Mouse (Mus musculus) left cerebral cortex, postnatal 14 days (tissue): ENCODE measurements around the gene Gadl1. TPM values are rescaled to one million over a fixed set of nuclear protein-coding genes. Genes with fewer than 3 reads are reported as not detected.
A peak's percentile ranks its signal among the peaks of the same experiment; 100 is the strongest.

Experiments used
- DNase-seq, 2 experiments: peaks; one replicate each; pipeline ENCODE4 v3.0.0; 2021 to 2022; ENCODE audit warnings: low spot score in 2 of 2, mixed read lengths in 1 of 2
- intact Hi-C: fragments of 180-260 bp; cut with DNase I; formaldehyde crosslinking; loops from one replicate; pipeline ENCODE4 v1.15.1; 2025
- long read RNA-seq, 2 experiments: library from polyadenylated mRNA; stranded (forward); transcript quantifications; one replicate each; pipeline ENCODE4 v2.0.0; 2021
- total RNA-seq, 2 experiments: library from RNA; stranded (reverse); gene quantifications; 2 replicates each; pipeline ENCODE4 v1.2.3; 2021

Gene Gadl1
- total RNA-seq, result under 1 TPM; 0.40 to 0.62 TPM
- long read RNA-seq, experiment 1, partial matches to known transcripts, result 0 of 1 reads
- long read RNA-seq, experiment 1, other reads (novel, unspliced or antisense), result 1 of 1 reads
- long read RNA-seq, experiment 2, result 0 reads

DNA sequence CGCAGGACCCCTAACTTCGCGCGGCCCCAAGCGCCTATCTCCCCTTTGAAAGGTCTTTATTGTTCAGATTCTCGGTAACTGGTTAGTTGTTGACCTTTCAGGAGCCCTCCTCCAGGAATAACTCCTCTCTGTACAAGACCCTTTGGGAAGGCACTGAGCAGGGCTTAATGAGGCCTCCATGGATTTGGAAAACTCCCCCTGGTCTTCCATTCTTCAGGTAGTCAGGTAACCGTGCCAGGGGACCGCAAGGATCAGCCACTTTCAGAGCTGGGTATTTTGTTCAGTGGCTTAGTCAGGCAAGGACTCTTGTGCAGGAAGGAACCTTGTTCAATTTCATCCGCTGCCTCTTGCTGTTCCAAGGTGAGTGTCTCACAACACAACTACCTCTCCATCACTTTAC lies at the start of gene Gadl1:
Gene Gadl1 (plus strand): TSS at position 301 of the 400 bp plus-strand sequence.
- intact Hi-C loops, result no loop called here
- no peak for DNase-seq

DNA sequence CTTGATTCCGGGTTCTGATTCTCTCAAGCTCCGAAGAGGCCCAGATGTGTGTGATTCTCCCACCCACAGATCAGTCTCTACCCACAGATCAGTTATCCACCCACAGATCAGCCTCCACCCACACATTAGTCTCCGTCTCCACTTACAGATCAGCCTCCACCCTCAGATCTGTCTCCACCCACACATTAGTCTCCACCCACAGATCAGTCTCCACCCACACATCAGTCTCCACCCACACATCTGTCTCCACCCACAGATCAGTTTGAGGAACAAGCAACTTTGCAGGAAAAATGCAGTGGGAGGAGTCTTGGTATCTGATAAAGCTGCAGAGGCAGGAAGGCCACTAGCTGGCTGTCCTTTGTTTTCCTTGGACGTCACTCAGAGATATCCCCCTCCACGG lies 46.5 kb upstream of the Gadl1 start:
- intact Hi-C loops, result no loop called here
- no peak for DNase-seq

GRCm38 (mm10) chr9:115863326-115863725 lies 45.9 kb upstream of the Gadl1 start:
- DNase-seq, result no peak
- intact Hi-C loops, result no loop called here

GRCm38 (mm10) chr9:115867277-115867676 lies 42.0 kb upstream of the Gadl1 start:
- intact Hi-C loops, result no loop called here
- peak; percentile 11 to 12 for DNase-seq

DNA sequence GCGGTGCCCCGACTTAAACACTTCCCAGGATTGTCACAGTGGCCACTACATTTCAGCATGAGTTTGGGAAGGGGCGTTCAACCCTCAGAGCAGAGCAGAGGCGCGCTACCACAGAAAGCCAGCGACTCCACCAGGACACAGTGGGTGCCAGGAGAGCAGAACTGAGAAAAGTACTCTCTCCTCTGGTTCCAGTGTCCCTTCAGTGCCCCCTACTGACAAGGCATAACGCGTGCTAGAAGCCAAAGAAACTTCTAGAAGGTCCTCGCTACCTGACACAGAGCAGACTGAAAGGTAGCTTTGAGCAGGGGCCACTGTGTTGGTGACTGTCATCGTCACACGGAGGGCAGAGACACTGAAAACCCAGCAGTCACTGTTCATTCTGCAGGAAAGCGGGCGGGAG lies 39.1 kb upstream of the Gadl1 start:
- peak in 1 of 2 experiments; percentile 39 for DNase-seq
- intact Hi-C loops, result loop anchor here (10.0 kb wide), 1 partner anchor 165 kb away; no protein-coding TSS in a partner anchor

GRCm38 (mm10) chr9:115870640-115871039 lies 38.6 kb upstream of the Gadl1 start:
- intact Hi-C loops, result loop anchor here (10.0 kb wide), 1 partner anchor 164 kb away; no protein-coding TSS in a partner anchor
- DNase-seq, result no peak

DNA sequence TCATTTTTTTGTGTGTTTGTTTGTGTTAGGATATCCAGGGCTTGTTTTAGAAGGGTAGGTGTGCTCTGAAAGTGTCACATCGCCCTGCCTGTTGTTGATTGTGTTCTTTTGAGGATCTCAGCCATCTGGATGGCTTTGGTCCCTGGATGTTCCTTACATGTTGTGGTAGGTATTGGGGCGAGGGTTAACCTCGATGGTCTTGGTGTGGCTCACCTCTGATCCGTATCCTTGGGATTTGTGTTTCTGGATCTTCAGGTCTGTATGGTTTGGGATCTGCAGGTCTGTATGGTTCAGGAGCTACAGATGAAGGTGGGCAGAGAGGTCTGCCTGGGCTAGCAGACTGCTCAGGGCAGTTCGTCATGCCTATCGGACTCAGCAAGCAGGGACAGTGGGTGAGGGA lies 28.8 kb upstream of the Gadl1 start:
- DNase-seq, result no peak
- intact Hi-C loops, result no loop called here

DNA sequence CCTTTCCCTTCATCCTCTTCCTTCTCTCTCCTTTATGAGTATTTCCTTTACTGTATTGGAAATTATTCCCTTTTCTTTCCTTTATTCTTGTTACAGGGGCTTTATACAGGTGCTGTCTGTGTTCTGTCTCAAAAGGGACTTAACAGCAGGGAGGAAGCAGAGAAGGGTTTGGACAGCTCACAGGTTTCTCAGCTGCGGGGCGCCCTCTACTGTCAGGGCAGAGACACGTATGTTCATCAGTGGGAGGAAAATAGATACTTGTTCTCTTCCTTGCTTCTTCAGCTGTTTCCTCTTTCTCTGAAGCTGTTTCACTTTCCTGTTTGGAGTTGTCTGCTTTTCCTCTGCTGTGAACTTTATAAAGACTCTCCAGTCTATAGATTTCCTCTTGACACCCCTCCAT lies 28.1 kb upstream of the Gadl1 start:
- intact Hi-C loops, result no loop called here
- no peak for DNase-seq

DNA sequence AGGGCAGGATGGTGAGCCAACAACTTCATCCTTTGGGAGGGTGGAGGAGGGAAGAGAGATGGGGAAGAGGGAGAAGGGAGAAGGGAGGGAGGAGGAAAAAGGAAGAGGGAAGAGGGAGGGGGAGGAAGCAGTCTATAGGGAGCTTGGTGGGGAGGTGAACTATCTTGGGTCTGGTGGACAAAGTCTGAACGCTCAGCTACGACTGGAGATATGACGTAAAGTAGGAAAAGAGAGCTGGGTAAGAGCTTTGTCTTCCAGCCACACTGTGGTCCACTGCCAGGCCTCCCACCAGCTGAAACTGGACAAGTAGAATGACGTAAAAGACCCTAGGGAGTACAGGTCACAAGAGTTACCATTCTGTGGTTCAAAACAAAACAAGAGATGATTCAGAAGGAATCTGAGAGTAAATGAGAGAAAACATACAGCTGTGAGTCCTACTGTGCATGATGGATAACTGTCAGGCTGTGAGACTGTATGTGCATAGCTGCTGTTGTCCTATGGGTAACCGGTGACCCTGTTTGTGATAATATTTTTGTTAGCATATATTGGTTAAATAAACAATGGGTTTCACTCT lies 26.5 kb upstream of the Gadl1 start:
- intact Hi-C loops, result no loop called here

GRCm38 (mm10) chr9:115883413-115883812 lies 25.8 kb upstream of the Gadl1 start:
- intact Hi-C loops, result no loop called here
- no peak for DNase-seq

More for the DNA sequence above, 26.5 kb upstream of the Gadl1 start:
- DNase-seq, result no peak

DNA sequence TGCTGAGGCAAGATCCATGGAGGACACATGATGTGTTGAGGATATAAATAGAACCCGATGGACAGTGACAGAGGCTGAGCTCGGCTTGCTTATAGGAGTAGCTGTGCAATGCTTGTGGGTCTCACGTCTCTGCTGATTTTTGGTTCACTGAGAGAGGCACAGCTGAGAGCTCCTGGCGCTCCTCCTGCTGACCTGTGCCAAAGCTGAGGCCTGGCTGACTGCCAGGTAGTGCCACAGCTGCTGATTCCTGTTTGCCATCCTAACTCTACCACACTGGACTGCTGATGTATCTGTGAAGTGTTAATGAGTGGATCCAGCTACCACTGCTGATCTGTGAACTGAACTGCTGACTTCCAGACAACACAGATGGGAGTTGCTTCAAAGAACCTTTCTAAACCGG lies 21.7 kb upstream of the Gadl1 start:
- DNase-seq, result no peak
- intact Hi-C loops, result no loop called here

- intact Hi-C loops, result no loop called here
Observed at GRCm38 (mm10) chr9:115893131-115893530, 16.1 kb upstream of the Gadl1 start.

DNA sequence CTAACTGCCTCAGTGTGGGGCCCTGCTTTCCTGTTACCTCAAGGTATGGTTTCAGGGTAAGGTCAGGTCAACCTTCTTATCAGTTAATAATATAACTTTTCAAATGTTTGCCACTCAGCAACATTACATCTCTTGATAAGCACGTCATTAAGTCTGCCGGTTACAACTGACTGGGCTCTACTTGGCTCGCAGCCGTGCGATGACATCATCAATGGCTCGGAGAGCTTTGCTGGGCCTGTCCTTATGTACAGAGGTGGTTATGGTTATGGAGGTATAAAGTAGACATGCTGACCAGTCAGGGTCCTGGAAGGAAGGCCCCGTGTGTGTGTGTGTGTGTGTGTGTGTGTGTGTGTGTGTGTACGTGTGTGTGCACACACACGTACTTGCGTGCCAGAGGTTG lies 15.3 kb upstream of the Gadl1 start:
- DNase-seq, result no peak
- intact Hi-C loops, result no loop called here

More at GRCm38 (mm10) chr9:115893131-115893530, 16.1 kb upstream of the Gadl1 start:
- DNase-seq, result no peak

GRCm38 (mm10) chr9:115908325-115908724 lies 930 bp upstream of the Gadl1 start:
- intact Hi-C loops, result no loop called here
- no peak for DNase-seq

DNA sequence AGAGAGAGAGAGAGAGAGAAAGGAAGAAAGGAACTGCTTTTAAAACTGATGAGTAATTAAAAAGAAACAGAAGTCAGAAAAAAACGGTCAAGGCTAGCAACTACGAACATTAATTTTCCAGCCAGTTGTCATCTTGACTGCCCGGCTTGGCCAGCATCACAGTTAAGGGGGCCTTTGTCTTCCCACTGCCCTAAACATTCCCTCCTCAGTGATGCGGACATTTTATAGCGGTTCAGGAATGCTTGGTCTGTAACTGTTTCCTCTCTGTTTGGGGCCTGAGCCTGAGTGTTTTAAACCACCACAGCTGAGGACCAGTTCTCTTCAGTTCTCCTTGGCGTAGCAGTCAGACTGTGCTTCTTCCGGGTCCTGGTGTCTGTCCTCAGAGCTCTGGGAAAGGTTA lies 4.8 kb downstream of the Gadl1 start:
- intact Hi-C loops, result no loop called here

GRCm38 (mm10) chr9:115915586-115916270 lies 6.5 kb downstream of the Gadl1 start:
- intact Hi-C loops, result no loop called here

More for the DNA sequence above, 4.8 kb downstream of the Gadl1 start:
- no peak for DNase-seq

DNA sequence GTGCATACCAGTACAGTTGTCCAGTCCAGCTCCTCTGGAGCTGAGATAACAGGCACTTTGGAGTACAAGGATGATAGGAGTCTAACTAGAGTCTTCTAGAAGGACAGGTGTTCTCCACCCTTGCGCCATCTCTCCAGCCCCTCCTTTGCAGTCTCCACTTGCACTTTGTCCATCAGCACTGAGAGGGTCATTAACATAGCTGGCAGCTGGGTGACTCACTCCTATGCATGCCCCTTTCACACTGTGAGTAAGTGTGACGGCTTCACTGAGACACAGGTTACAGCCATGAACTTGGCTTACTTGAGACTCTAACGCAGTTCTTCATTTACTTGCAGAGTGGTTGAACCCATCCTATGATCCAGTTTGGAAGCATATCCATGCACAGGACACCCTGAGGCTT lies 10.5 kb downstream of the Gadl1 start:
- DNase-seq, result no peak
- intact Hi-C loops, result no loop called here

More at GRCm38 (mm10) chr9:115915586-115916270, 6.5 kb downstream of the Gadl1 start:
- DNase-seq, result peak in 1 of 2 experiments; percentile 33

- intact Hi-C loops, result no loop called here
- DNase-seq, result no peak
Observed at GRCm38 (mm10) chr9:115922662-115923061, 13.4 kb downstream of the Gadl1 start.

DNA sequence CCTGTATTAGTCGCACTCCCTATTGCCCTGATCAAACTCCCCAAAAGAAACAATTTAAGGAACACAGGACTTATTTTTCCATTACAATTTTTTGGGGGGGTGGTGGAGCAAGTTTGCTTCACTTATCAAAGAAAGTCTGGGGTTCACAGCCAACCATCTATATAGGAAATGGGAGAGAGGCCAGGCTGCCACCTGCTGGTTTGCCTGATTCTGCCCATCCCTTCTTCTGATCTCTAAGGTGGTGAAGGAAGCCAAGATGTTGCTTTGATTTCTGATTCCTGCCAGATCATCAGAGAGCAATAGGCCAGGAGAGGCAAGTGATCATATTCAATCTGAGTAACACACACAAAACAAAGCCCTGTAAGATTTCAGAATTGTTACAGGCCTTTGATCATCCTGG lies 14.8 kb downstream of the Gadl1 start:
- DNase-seq, result no peak
- intact Hi-C loops, result no loop called here

DNA sequence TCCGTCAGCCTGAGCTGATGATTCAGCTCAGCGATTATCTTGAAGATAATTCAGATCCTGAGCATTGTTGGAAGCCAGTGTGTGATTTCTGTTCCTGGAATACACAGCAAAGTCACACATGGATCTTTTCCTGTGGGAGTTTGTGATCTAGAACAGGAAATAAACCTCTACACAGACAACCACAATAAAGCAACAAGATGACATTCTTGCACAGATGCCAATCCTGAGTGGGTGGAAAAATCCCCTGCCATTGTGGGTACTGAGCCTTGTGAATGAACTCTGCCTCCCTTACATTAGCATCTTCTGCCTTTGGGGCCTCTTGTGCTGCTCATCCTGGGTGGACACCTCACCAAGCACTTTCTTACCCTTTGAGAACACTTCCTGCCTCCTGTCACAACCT lies 22.5 kb downstream of the Gadl1 start:
- intact Hi-C loops, result no loop called here
- no peak for DNase-seq

DNA sequence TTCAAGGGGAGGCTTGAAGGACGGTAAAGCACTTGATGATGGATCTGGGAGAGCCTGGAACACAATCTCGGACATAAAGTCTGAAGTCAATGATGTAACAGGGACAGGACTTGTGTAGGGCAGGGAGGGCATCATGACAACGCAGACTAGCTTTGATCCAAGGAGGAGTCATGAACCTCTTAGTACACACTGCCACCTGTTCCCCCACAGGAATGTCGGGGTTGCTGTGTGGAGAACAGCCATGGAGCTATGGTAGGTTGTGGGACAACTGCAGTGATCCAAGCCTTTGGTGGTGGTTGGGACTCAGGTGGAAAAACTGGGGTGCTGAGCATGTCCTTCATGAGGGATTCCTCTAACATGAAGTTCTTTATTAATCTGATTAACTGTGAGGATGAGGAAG lies 23.5 kb downstream of the Gadl1 start:
- intact Hi-C loops, result no loop called here
- no peak for DNase-seq
